Mouse (Mus musculus) left cerebral cortex, postnatal 4 days (tissue): ENCODE data around the gene Pid1. TPM values are rescaled to one million over a fixed set of nuclear protein-coding genes. Genes with fewer than 3 reads are reported as not detected.

Experiments used
- DNase-seq: peaks from one replicate; pipeline ENCODE4 v3.0.0-alpha.2; 2022
- intact Hi-C: fragments of 180-260 bp; cut with DNase I; formaldehyde crosslinking; loops from one replicate; pipeline ENCODE4 v1.15.1; 2025
- total RNA-seq, 2 experiments: library from RNA; stranded (reverse); gene quantifications; 2 replicates each; pipeline ENCODE4 v1.2.3; 2021

The Pid1 gene
- total RNA-seq, 2 experiments from 2014 or later: 43.4 to 45.9 TPM

DNA sequence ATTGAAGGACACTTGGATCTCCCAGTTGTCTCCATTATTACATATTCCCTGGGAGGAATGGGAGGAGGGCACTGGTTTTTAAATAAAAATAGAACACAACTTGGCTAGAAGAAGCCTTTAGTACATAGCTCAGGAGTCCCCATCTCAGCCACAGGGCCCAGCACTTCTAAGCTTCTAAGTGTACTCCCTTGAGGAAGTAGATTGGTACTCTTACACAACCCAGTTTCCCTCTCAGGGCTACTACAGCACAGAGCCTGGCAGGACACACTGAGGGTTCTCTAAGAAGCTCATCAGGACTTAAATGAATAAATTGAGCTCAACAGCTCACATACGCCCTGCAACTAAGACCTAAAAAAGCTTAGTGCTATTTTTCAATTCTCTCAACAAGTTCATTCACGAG is 165.1 kb downstream of the Pid1 start:
- DNase-seq: no peak
- intact Hi-C loops: no loop called here

DNA sequence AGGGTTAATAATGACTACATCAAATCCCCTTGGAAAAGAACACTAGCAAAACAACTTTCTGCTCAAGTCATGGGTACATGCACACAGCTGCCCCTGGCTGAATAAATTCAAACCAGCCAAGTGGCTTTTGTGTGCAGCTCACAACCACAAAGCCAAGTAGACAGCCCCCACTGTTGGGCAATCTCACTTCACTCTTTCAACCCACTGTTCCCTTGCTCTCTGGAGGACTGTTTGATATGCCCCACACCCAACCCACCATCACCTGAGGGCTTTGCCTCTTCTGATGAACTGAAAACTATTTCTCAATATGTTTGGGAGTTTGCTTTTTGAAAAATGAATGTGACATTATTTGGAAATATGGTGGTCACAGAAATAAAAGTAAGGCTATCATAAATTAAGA is 171.8 kb downstream of the Pid1 start:
- no peak for DNase-seq
- intact Hi-C loops: no loop called here

DNA sequence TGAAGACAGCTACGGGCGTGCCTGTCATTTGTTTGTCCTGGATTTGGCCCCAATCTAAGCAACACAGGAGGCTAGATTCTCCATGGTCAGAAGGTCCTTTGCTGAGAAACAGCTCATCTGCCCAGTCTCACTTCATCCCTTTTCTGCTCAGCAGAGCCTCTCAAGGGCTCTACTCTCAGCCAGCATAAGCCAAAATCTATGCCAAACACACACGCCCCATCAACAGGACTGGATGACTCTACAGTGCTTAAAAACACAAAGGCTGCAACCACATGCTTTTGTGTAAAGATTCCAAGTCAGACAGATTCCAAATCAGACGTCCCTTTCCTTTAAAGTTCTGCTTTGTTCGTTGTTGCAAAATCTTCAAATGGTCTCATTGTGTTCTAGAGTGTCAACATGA is 174.5 kb downstream of the Pid1 start:
- intact Hi-C loops: no loop called here
- DNase-seq: no peak

DNA sequence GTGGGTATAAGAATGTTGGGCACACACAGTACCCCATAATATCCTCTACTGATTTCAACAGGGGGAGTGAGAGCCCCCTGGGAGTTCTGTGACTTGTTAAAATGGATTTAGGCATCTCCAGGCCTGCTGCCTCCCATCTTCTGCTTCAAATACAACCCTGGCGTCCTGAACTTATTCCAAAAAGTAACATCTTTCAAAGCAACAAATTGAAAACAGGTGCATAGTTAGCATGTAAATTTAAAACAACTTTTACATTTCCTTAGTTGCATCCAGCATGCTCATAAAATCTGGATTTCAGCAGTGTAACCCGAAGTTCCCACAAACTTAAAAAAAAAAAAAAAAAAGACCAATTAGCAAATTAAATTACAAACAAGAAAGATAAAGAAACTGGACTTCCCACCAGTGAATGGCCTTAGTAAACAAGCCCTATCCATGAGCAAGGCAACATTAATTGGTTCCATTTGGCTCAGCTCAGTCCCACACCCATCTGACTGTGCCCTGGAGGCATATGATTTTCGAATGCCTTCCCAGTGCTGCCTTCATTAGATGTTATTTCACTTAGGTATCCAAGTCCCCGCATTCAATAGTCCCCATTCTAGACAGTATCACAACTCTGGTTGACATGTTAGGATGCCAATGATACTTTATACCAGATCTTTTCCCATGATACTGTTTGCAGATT is 177.1 kb downstream of the Pid1 start:
- intact Hi-C loops: no loop called here
- no peak for DNase-seq

DNA sequence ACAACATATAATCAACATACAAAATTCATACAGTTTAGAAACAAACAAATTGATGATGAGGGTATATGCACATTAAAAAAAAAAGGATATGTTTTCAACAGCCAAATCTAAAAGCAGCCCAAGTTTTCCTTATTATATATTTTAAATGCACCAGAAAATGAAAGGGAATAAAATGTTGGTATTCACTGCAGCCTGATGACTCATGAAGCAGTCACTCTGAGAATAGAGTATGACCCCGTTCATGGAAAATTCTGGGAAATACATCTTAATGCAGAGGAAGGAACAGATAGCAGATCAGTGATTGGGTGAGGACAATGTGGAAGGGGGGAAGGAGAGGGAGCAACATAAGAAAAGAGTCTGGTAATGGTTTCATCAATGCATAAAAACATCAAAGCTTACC is 186.3 kb downstream of the Pid1 start:
- intact Hi-C loops: no loop called here
- DNase-seq: no peak

DNA sequence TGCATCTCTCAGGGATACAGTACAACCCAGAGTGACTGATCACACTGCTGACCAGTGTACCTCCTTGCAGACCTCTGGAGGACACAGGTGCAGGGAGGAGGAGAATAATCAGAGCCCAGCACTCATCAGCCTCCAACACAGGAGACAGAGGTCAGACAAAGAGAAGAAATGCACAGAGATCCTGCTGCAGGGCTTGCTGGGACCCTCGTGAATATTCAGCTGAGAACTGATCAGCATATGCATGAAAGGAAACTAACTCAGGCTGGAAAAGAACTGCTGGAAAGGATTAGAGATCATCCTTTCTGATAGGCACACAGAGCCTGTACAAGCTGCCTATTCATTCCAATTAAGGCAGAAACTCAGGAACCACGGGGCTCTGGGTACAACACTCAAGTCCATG is 186.9 kb downstream of the Pid1 start:
- no peak for DNase-seq

DNA sequence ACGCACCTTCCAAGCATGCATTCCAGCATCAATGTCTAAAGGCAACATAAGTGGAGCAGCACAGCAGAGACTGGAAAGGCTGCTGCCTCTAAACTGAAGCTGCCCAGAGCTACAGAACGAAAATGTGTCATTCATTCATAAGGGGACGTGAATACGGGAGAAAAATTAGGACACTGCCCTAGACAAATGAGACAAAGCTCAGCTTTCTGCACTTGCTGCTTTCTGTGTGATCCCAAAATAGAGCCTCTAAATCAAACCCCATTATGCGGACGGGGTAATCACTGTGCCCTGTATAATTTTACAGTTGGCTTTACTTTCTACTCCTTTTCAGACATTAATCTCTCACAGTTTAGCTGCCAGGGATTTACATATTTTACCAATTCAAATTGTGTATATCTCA is 191.0 kb downstream of the Pid1 start:
- intact Hi-C loops: no loop called here
- DNase-seq: no peak

More for the DNA sequence above, 186.9 kb downstream of the Pid1 start:
- intact Hi-C loops: no loop called here

DNA sequence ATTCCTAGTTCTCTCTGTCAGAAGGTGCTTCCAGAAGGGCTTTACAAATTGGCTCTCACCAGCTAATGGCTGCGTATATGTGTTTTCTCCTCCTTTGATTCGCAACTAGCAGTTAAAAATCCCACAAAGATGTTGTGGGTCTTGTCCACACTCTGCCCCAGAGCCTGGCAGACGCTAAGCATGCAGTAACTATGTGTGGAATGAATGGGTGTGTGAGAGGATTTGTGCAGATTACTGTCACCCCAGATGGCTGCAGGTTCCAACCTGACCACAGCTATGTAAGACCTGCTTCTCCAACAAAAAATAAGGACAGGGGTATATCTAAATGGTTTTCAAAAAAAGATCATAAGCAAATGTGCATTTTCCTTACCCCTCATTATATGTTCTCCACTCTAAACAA is 206.2 kb downstream of the Pid1 start:
- intact Hi-C loops: no loop called here
- no peak for DNase-seq

DNA sequence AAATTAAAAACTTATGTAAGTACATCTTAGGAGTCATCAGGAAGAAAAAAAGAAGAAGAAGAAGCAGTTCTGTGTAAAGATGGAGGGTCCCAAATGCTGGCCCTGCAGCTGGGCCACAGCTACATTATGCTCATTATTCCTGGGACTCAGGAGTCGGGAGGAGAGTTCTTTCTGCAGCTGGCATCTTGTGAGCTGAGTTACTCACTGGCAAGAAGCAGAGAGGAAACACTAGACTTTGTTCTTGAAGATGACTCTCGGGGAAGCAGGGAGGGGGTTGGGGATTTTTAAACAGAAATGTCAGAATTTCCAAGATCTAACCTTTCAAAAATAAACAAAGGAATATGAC is 208.4 kb downstream of the Pid1 start:
- intact Hi-C loops: no loop called here
- no peak for DNase-seq

DNA sequence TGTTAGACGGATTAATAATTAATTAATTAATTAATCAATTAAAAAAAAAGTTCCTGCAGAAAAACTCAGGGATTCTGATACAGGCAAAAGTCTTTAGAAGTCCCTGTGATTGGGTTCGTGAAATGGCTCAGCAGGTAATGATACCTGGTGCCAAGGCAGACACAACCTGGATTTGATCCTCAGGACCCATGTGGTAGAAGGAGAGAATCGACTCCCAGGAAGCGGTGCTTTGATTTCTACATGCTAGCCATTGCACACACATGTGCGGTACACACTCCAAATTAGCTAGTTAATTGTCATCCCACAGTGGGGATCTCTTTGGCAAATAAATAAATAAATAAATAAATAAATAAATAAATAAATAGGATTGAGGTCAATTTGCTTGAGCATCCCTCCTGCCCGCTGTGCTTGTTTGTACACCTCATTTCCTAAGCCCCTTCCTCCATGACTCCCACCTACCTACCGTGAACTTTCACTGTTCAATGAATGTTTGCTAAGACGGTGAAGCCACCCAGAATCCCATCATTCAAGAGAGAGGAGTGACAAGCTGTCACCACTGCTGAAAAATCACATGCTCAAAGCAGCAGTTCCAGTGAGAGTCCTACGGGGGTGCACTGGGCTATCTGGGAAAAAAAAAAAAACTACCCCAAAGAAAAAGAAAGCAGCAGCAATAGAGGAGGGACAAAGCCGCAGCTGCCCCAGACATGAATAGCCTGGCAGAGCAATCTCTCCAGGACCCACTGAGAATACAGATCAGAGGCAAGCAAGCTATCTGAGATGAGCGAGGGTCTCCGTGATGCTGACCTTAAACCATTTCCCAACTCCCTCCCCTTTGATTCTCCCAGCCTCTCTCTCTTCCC is 209.0 kb downstream of the Pid1 start:
- intact Hi-C loops: no loop called here
- no peak for DNase-seq

DNA sequence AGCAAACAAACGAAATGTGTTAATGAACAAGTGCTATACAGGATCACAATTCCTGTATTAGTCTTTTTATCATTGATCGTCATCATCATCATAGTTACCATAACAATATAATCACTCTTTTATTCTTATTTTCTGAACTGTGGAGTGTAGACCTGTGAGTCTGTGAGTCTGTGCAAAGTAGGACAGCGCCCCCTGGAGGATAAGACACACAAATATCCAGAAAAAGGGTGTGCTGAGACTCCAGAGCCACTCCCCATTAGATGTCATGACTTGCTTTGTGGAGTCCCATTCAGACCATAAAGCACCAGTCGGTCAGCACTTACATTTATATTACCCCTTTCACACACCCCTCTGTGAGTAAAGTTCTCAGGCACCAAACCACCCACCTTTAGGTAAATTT is 210.0 kb downstream of the Pid1 start:
- intact Hi-C loops: no loop called here
- DNase-seq: peak; percentile 40

DNA sequence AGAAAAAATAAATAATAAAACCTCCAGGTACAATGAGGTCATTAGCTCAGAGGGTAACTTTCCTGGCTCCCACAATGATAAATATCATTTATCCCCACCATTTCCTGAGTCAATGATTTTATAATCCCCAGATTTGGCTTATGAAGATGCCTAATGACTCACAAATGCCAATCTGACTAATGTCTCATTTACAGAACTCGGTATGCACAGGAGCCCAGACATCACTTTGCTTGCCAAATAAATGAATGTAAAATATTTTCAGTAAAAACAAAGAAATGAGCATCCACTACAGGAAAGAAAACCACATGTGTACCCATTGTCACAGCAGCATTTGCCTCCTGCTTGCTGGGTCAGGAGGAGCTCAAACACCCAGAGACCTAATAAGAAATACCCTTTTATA is 222.4 kb downstream of the Pid1 start:
- intact Hi-C loops: no loop called here
- DNase-seq: no peak

DNA sequence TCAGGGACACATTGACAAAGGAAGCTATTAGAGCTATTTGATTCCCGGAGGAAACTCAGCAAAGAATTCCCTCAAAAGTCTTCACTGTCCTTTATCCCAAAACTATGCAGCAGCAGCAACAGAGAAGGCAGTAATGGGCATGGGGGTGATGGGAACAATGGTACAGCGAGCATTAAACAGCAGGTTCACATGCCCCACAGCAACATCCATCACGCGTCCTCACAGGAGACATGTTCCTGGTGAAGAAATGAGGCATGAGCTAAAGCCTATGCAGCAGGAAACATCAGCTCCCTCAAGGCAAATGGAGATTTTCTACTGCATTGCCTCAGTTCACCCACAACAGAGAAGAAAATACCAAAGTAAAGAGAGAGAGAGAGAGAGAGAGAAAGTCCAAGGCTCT is 231.5 kb downstream of the Pid1 start:
- DNase-seq: no peak
- intact Hi-C loops: loop anchor here (10.0 kb wide), 1 partner anchor 152 kb away; no protein-coding TSS in a partner anchor

DNA sequence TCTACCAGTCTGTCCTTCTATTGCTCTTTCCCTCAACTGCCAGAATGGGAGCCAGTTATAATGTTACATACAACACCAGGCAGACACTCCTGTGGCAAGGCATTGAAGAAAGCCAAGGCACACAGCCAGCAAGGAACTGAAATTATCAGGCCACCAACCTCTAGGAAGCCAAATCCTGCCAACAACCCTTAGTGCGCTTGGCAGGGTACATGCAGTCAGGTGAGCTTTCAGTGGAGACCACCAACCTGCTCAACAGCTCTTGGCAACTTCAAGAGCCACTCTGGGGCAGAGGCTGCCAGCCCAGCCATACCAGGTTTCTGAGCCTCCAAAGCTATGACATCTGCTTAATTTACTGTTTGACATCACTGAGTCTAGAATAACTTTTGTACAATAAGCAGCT is 232.2 kb downstream of the Pid1 start:
- intact Hi-C loops: loop anchor here (10.0 kb wide), 1 partner anchor 153 kb away; no protein-coding TSS in a partner anchor
- peak; percentile 54 for DNase-seq

DNA sequence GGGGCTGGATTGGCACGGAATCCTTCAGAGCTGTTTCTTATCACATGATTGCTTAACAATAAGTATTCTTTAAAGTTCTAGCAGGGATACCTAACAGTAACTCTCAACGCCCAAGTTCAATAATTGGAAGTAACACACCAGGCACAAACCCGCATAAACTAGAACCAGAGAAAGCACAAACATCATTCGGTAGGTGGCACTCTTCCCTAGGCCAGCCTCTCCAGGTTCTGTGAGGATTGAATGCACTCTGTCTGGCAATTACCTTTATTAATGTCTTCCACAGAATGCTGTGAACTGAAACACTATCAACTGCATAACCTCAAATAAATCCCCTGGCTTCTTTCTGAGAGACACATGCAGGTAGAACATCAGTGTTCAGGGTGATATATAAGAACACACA is 235.5 kb downstream of the Pid1 start:
- DNase-seq: peak; percentile 19
- intact Hi-C loops: no loop called here

DNA sequence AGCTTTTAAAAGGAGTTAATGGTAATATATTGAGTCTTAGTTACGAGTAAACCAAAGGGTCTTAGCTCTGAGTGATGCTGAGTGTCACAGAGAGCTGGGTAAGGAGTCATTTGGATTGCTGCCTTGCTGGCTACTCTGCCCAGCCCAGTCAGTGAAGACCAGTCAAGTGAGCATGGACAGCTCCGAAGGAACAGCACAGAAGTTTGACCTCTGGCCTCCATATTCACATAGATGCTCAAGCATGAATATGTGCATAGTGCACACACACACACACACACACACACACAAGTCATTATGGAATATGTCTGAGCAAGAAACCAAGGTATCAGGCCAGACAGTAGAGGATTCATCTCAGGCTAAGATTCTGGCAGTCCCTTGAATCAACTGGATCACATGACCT is 244.7 kb downstream of the Pid1 start:
- no peak for DNase-seq
- intact Hi-C loops: no loop called here

DNA sequence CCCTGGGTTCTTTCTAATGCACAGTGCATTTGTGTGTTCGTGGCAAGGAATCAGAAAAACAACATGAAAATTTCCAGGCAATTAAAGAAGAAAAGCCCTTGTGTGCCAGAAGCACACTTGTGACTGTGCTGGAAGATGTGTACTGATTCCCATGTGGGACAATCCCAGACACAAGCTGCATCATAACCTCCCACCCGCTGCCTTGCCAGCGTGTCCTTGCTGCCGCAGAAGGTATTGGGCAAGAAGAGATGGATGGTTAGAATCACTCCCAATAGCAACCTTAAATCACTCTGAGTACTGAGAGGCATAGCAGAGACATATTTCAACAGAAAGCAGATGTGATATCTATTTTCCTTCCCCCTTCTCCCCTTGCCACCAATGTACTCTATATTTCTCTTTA is 257.2 kb downstream of the Pid1 start:
- intact Hi-C loops: loop anchor here (10.0 kb wide), 1 partner anchor 362 kb away; no protein-coding TSS in a partner anchor
- no peak for DNase-seq

DNA sequence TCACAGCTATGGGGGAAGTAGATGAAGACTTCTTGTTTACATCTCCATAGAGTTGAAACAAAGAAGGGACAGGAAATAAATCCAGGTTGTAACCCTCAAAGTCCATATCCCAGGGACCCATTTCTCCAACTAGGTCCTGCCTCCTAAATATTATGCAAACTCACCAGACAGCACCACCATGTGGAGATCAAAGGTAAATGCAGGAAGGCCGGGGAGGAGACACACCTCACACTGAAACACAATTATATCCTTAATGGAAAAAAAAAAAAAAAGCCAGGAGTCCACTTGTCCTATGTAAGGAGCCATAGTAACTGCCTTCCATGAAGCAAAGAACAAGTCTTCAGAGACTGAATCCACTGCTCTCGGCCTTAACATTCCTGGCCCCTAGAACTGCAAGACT is 261.9 kb downstream of the Pid1 start:
- no peak for DNase-seq
- intact Hi-C loops: loop anchor here (10.0 kb wide), 1 partner anchor 357 kb away; no protein-coding TSS in a partner anchor

DNA sequence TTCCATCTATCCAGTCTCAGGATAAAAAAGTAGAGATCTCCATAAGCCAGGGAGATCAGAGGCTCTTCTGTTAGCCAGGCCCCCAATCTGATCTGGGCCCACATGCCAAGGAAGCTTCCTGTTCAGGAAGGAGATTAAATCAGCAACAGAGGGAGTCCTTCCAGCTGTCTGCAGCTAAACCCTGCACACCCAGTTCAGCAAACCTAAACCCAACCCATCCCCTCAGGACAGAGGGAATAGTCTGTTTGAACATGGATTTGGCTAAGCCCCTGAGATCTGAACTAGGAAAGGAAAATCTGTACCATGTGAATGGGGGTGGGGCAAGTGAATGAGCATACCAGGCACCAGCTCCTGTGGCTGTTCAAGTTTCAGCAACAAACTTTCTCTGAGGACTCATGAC is 266.6 kb downstream of the Pid1 start:
- intact Hi-C loops: no loop called here

DNA sequence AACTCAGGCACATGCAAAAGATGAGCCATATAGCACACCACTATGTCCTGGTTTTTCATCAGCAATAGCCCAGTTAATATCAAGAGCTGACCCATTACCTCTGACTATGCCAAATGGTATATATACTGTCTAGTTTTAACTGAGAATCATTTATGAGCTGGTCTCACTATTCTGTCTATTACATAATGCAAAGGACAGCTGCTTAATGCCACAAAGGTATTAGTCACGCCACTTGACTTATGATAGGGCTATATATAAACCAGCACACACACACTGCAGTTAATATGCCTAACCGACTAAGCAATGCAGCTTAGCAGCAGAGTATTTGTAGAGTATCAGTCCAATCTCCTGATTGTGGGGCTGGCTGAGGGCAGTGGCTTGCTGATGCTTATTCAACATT is 270.7 kb downstream of the Pid1 start:
- intact Hi-C loops: no loop called here
- DNase-seq: no peak

More for the DNA sequence above, 266.6 kb downstream of the Pid1 start:
- no peak for DNase-seq

DNA sequence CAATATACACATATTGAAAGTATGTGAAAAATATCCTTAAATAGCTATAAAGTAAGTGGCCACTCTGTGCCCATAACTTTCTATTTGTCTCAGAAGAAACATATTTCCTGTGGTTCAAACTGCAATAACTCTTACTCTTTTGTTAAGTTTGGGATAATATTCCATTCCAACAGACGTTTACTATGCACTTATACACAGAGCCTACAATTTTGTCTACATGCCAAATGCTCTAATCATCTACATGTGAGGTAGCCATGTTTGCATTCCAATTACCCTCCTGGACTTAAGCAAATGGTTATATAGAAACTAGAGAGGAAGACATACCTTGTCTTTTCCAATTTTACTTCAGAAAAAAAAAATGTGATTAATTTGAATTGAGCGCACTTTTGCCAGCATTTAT is 274.3 kb downstream of the Pid1 start:
- intact Hi-C loops: no loop called here
- no peak for DNase-seq

DNA sequence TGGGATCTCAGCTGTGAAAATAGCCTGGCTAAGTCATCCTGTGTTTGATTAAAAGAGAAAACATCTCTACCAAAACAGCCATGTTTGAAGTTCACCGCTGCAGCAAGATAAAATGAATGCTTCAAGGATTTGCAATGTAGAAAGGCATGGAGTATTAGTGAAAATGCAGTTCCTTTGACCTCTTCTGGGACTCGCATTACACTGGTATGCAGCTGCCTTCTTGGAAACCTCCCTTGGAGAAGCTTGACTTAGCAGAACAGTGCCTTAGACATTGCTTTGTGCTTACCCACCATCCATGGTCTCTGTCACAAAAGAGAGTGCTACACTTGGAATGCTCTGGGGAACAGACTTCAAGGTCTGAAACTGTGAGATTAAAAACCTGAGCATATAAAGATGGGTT is 276.0 kb downstream of the Pid1 start:
- intact Hi-C loops: no loop called here
- DNase-seq: no peak
